Mouse (Mus musculus): ENCODE results near the gene Trim28. TPM values are rescaled to one million over a fixed set of nuclear protein-coding genes. Genes with fewer than 3 reads are reported as not detected.
A peak's percentile ranks its signal among the peaks of the same experiment; 100 is the strongest.

Trim28 gene
- polyA plus RNA-seq, 1 experiment from 2014 or later, result 57.9 TPM

DNA sequence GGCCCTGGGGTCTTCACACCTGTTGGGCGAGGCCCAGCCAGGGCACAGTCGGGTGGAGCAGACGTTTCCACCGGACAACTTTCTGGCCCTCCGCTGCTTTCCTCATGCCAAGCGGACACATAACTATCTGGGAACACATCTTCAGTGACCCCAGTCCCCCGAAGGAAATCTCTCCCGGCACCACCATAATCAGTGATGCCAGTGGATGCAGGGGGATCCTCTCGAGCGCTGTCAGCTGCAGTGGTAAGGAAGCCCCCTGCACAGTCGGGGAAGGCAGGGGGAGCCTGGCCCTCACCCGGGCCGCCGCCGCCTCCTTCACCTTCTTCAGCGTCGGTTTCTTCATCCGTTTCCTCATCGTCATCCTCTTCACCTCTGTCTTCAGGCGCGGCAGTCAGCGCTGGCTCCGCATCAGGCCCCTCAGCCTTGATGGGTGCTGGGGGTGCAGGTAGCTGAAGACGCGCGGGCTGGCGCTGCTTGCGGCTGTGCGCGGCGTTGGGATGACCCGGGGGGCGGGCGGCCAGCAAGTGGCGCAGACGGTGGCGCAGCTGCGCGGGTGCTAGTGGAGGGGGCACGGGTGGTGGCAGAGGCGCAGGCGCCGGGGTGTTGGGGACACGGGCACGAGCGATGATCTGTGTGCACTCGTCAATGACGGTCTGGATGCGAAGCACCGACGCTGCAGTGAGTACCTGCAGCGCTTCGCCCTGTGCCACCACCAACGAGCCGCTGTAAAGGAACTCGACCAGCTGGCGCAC lies 8.6 kb downstream of the Trim28 start:
- no peaks in the 10 kb centered on the region for H3K9me3 ChIP-seq (replicated peaks; ENCODE audit: control insufficient read depth, low read length)
- H3K9ac ChIP-seq (ENCODE audit: low read depth, low read length), result no peak overlapping the region
- H3K4me1 ChIP-seq (ENCODE audit: control insufficient read depth, low read depth, low read length), result peaks cover 11% of the 10 kb centered on the region
- H3K27ac ChIP-seq (ENCODE audit: low read length), result no peak overlapping the region
- no peak for ATAC-seq (ENCODE audit: low read depth)
- WGBS (ENCODE audit: insufficient replicate concordance), result 79% methylated on average over 57 of the region's 57 CpGs
- peaks cover 20% of the 10 kb centered on the region for H3K36me3 ChIP-seq (ENCODE audit: control insufficient read depth, insufficient read depth)
- H3K27me3 ChIP-seq (ENCODE audit: control insufficient read depth, insufficient read depth, low read depth, low read length), result no peaks in the 10 kb centered on the region
- no peak overlapping the region for H3K4me2 ChIP-seq (ENCODE audit: low read depth, low read length)
- no peak overlapping the region for H3K4me3 ChIP-seq (ENCODE audit: low read depth, low read length)

DNA sequence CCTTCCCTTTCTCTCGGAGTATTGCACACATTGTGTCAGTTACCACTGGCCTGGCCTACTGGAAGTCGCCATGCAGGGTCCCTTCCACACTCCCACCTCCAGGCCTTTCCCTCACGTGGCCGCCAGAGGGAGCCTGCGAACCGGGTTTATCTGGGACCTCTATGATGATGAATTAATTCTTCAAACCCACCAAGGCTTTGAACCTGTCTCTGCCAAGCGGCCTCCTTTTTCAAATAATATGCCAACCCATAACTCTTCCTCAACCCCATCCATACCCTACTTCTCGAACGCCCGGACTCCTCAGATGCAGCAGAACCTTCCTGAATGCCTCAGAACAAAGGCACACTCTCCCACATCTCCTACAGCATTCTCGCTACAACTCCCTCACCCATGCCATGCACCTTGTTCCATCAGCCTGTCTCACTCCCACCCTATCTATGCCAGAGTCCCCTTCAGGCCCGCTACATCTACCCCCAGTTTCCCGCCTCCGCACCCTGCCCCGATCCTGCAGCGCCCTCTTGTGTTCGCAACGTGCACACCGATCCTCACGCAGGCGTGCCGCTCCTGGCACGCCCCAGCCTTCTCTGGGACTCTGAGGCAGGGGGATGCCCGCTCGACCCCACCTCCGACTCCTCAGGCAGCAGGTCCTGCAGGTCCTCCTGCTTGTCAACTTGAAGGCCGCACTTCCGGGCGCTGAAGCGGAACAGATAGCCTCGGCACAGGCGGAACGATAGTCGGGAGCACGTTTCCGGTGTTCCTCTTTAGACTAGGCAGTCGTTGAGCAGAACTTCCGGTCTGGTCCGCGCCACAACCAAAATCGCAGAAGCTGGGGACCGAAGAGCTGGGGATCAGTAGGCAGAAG lies 10.5 kb downstream of the Trim28 start:
- WGBS (ENCODE audit: insufficient replicate concordance), result under 1% methylated on average over 42 of the region's 42 CpGs
- H3K4me1 ChIP-seq (ENCODE audit: control insufficient read depth, low read depth, low read length), result peaks cover 19% of the 10 kb centered on the region

DNA sequence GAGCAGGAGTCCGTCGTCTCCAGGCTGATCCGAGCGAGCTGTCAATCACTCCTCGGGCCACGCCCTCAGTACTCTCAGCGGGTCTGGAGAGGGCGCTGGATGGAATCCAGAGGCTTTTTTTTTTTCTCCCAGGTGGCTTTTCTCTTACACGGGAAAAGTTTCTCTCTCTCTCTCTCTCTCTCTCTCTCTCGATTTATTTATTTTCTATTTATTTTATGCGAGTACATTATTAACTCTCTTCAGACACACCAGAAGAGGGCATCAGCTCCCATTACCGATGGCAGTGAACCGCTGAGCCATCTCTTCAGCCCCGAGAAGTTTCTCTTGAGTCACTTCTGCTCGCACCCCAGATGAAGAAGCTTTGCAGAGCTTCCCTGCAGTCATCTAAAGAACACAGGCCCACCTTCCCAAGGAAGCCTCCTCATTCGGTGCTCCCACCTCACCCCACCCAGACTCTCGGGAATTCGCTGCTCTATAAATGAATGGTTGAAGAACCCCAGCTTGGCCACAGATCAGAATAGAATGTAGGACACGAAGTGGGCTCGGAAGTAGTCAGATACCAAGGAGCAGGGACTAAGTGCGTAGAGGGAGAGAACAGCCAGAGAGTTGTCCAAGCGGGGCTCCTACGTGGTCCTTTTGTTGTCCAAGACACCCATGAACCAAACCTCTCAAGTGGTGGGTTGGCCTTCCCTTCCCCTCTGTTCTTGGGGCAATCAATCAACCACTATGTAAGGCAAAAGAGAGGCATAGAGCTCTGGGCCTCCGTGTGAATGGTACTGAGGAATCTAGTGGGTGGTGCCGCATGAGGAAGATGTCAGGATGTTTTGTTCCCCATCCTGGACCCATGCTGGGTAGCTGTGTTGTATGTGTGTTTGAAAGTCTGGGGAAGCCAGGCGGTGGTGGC lies 11.3 kb downstream of the Trim28 start, which contains the start of gene Zbtb45:
Gene Zbtb45, minus strand, starts transcription at position 30 of the 904 bp plus-strand sequence.
- peak; percentile 86 for ATAC-seq (ENCODE audit: low read depth)
- Histone ChIP-seq H3K9ac (ENCODE audit: low read depth, low read length) (peak within 1 kb of the TSS; percentile 86), H3K27ac (ENCODE audit: low read length) (peak within 1 kb of the TSS; percentile 96), H3K4me1 (ENCODE audit: control insufficient read depth, low read depth, low read length) (peaks cover 20% of the 10 kb centered on the region), H3K4me2 (ENCODE audit: low read depth, low read length) (peak within 1 kb of the TSS; percentile 97), H3K9me3 (replicated peaks; ENCODE audit: control insufficient read depth, low read length) (no peaks in the 10 kb centered on the region), H3K27me3 (ENCODE audit: control insufficient read depth, insufficient read depth, low read depth, low read length) (no peaks in the 10 kb centered on the region), H3K4me3 (ENCODE audit: low read depth, low read length) (peak within 1 kb of the TSS; percentile 86), H3K36me3 (ENCODE audit: control insufficient read depth, insufficient read depth) (peaks cover 20% of the 10 kb centered on the region)
- whole genome bisulfite sequencing (ENCODE audit: insufficient replicate concordance), result 18% methylated on average over 26 of the region's 26 CpGs

More for the DNA sequence above, 10.5 kb downstream of the Trim28 start:
- Histone ChIP-seq H3K27me3 (ENCODE audit: control insufficient read depth, insufficient read depth, low read depth, low read length) (no peaks in the 10 kb centered on the region), H3K4me3 (ENCODE audit: low read depth, low read length) (peak overlapping the region; percentile 86), H3K9ac (ENCODE audit: low read depth, low read length) (peak overlapping the region; percentile 86), H3K36me3 (ENCODE audit: control insufficient read depth, insufficient read depth) (peaks cover 20% of the 10 kb centered on the region), H3K4me2 (ENCODE audit: low read depth, low read length) (peak overlapping the region; percentile 97), H3K27ac (ENCODE audit: low read length) (peak overlapping the region; percentile 96), H3K9me3 (replicated peaks; ENCODE audit: control insufficient read depth, low read length) (no peaks in the 10 kb centered on the region)
- peak; percentile 84 for ATAC-seq (ENCODE audit: low read depth)

DNA sequence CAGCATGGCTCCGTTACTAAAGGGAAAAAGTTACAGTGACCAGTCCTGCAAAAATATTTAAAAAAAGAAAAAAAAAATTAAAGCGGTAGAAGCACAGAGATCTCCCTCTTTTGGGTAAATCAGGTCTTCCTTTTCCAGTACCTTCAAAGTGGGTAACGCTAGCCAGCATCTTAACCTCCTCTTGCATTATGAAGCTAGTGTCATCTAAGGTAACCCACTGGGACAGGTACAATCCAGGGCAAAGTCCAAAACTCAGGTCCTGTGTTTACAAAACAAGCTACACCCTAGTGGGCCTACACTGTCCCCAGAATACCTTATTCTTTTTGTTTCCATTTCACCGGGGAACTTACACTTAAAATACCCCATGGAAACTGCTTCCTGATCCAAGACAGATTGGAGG lies 14.8 kb downstream of the Trim28 start:
- H3K36me3 ChIP-seq (ENCODE audit: control insufficient read depth, insufficient read depth), result no peaks in the 10 kb centered on the region
- H3K27me3 ChIP-seq (ENCODE audit: control insufficient read depth, insufficient read depth, low read depth, low read length), result no peaks in the 10 kb centered on the region
- H3K4me3 ChIP-seq (ENCODE audit: low read depth, low read length), result no peak overlapping the region
- 58% methylated on average over 4 of the region's 4 CpGs for WGBS (ENCODE audit: insufficient replicate concordance)
- no peak for ATAC-seq (ENCODE audit: low read depth)
- no peak overlapping the region for H3K4me2 ChIP-seq (ENCODE audit: low read depth, low read length)
- H3K27ac ChIP-seq (ENCODE audit: low read length), result no peak overlapping the region
- H3K9ac ChIP-seq (ENCODE audit: low read depth, low read length), result no peak overlapping the region
- H3K4me1 ChIP-seq (ENCODE audit: control insufficient read depth, low read depth, low read length), result peaks cover 23% of the 10 kb centered on the region
- H3K9me3 ChIP-seq (replicated peaks; ENCODE audit: control insufficient read depth, low read length), result no peaks in the 10 kb centered on the region

DNA sequence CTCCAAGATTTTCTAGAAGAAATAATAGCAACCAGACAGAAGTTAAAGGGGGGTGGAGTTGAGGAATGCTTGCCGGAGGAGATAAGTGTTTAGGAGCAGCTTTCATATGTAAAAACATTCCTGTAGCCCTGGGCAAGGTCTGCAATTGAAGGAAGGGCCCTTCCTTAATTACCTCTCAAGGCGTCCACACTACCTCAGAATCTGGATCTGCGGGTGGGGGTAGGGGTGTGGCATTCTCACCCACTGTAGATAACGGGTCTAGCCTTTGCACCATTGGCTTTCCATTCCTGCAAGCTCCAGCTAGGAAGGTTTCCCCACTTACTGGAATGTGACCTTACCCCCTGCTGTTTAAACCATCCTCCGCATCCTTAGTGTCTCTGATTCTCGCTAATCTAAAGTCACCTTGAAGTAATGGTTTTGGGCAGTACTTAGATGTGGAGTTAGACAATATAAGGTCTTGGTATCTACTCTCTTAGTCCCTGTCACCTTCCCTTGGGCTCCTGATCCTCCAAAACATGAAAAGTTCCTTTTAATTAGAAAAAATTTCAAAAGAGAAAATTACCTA lies 15.4 kb downstream of the Trim28 start:
- Histone ChIP-seq H3K27ac (ENCODE audit: low read length) (no peak overlapping the region), H3K4me1 (ENCODE audit: control insufficient read depth, low read depth, low read length) (peaks cover 20% of the 10 kb centered on the region), H3K36me3 (ENCODE audit: control insufficient read depth, insufficient read depth) (no peaks in the 10 kb centered on the region), H3K27me3 (ENCODE audit: control insufficient read depth, insufficient read depth, low read depth, low read length) (no peaks in the 10 kb centered on the region), H3K9ac (ENCODE audit: low read depth, low read length) (no peak overlapping the region), H3K4me3 (ENCODE audit: low read depth, low read length) (no peak overlapping the region), H3K4me2 (ENCODE audit: low read depth, low read length) (no peak overlapping the region), H3K9me3 (replicated peaks; ENCODE audit: control insufficient read depth, low read length) (no peaks in the 10 kb centered on the region)
- no peak for ATAC-seq (ENCODE audit: low read depth)
- 40% methylated on average over 6 of the region's 6 CpGs for WGBS (ENCODE audit: insufficient replicate concordance)

DNA sequence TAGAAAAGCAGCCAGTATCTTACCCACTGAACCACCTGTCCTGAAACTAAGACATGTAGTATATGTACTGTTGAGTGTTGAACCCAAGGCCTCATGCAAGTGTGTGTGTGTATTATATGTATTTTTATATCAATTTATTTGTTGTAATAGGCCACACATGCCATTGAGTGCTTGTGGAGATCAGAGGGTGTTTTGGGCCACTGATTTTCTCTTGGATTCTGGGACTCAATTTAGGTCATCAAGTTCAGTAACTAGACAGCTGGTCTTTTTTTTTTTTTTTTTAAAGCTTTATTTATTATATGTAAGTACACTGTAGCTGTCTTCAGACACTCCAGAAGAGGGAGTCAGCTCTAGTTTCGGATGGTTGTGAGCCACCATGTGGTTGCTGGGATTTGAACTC lies 16.3 kb downstream of the Trim28 start:
- Histone ChIP-seq H3K27me3 (ENCODE audit: control insufficient read depth, insufficient read depth, low read depth, low read length) (no peaks in the 10 kb centered on the region), H3K9me3 (replicated peaks; ENCODE audit: control insufficient read depth, low read length) (no peaks in the 10 kb centered on the region), H3K36me3 (ENCODE audit: control insufficient read depth, insufficient read depth) (no peaks in the 10 kb centered on the region), H3K27ac (ENCODE audit: low read length) (no peak overlapping the region), H3K4me1 (ENCODE audit: control insufficient read depth, low read depth, low read length) (peaks cover 18% of the 10 kb centered on the region), H3K4me3 (ENCODE audit: low read depth, low read length) (no peak overlapping the region), H3K9ac (ENCODE audit: low read depth, low read length) (no peak overlapping the region), H3K4me2 (ENCODE audit: low read depth, low read length) (no peak overlapping the region)
- WGBS (ENCODE audit: insufficient replicate concordance), result 64% methylated on average over 1 of the region's 1 CpGs
- no peak for ATAC-seq (ENCODE audit: low read depth)

DNA sequence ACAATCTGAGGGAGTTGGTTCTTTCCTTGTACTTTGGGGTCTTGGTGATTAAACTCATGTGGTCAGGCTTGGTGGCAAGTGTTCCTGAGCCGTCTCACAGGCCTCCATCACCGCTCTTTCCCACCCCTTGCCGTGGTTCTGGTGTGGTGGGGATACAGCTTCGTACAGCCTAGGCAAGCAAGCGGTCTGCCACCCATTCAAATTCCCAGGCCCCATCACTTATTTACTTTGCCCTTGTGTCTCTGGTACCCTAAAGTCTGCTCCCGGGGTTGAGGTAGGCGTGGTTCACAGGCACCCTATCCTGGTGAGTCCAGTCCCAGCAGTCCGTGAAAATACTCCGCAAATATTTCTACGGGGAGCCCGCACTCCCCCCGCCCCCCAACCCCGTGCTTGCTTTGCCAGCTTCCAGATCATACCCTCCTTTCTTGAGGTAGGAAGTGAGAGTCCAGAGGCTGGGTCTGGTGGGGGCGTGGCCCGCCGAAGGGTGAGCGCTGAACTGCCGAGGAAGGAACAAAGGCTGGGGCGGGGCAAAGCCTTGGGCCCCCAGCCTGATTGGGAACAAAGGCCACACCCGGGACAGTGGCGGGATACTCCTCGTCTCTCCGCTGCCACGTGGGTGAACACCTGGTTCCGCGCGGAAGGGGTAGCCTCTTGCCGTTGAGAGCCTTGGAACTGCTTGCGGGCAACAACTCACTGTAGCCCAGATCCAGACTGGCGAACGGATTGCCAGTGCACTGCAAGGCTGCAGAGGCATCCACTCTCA lies 24.0 kb downstream of the Trim28 start:
- Histone ChIP-seq H3K27me3 (ENCODE audit: control insufficient read depth, insufficient read depth, low read depth, low read length) (no peaks in the 10 kb centered on the region), H3K4me3 (ENCODE audit: low read depth, low read length) (peak overlapping the region; percentile 95), H3K27ac (ENCODE audit: low read length) (peak overlapping the region; percentile 51), H3K9ac (ENCODE audit: low read depth, low read length) (peak overlapping the region; percentile 93), H3K9me3 (replicated peaks; ENCODE audit: control insufficient read depth, low read length) (no peaks in the 10 kb centered on the region), H3K4me2 (ENCODE audit: low read depth, low read length) (peak overlapping the region; percentile 97), H3K36me3 (ENCODE audit: control insufficient read depth, insufficient read depth) (peaks cover 23% of the 10 kb centered on the region), H3K4me1 (ENCODE audit: control insufficient read depth, low read depth, low read length) (peaks cover 30% of the 10 kb centered on the region)
- peak; percentile 19 for ATAC-seq (ENCODE audit: low read depth)
- WGBS (ENCODE audit: insufficient replicate concordance), result 4% methylated on average over 31 of the region's 31 CpGs
